Mouse (Mus musculus): ENCODE measurements around the gene Olfr893. TPM values are rescaled to one million over a fixed set of nuclear protein-coding genes. Genes with fewer than 3 reads are reported as not detected.

Gene Olfr893
- not detected in 2 replicates for polyA plus RNA-seq (2012; rRNA removed; ENCODE audit: low replicate concordance)

GRCm38 (mm10) chr9:38208065-38208464 lies at the start of gene Olfr893:
Gene Olfr893, plus strand, starts transcription at chr9:38208365.

GRCm38 (mm10) chr9:38180721-38181120 lies 27.4 kb upstream of the Olfr893 start, which contains the start of gene Olfr891:
Gene Olfr891, minus strand, starts transcription at chr9:38180821.

GRCm38 (mm10) chr9:38217755-38218154 lies 9.6 kb downstream of the Olfr893 start, which contains the start of gene Olfr894:
Gene Olfr894, plus strand, starts transcription at chr9:38218055.

GRCm38 (mm10) chr9:38252474-38252873 lies 44.3 kb downstream of the Olfr893 start, which contains the start of gene Olfr143:
Gene Olfr143, plus strand, starts transcription at chr9:38252774.

Other genes with a start within 250 kb of the Olfr893 start
- gene Olfr881, start 216.5 kb upstream of the Olfr893 start, polyA plus RNA-seq (2012; rRNA removed; ENCODE audit: low replicate concordance) = not detected in 2 replicates
- not detected in 2 replicates for gene Olfr883, start 182.6 kb upstream of the Olfr893 start, polyA plus RNA-seq (2012; rRNA removed; ENCODE audit: low replicate concordance)
- gene Olfr884, start 161.8 kb upstream of the Olfr893 start, polyA plus RNA-seq (2012; rRNA removed; ENCODE audit: low replicate concordance) = not detected in 2 replicates
- not detected in 2 replicates for gene Olfr885, start 147.0 kb upstream of the Olfr893 start, polyA plus RNA-seq (2012; rRNA removed; ENCODE audit: low replicate concordance)
- not detected in 2 replicates for gene Olfr887, start 124.3 kb upstream of the Olfr893 start, polyA plus RNA-seq (2012; rRNA removed; ENCODE audit: low replicate concordance)
- gene Olfr888, start 100.2 kb upstream of the Olfr893 start, polyA plus RNA-seq (2012; rRNA removed; ENCODE audit: low replicate concordance) = not detected in 2 replicates
- not detected in 2 replicates for gene Olfr889, start 93.2 kb upstream of the Olfr893 start, polyA plus RNA-seq (2012; rRNA removed; ENCODE audit: low replicate concordance)
- not detected in 2 replicates for gene Olfr890, start 65.8 kb upstream of the Olfr893 start, polyA plus RNA-seq (2012; rRNA removed; ENCODE audit: low replicate concordance)
- gene Olfr891, start 27.5 kb upstream of the Olfr893 start, polyA plus RNA-seq (2012; rRNA removed; ENCODE audit: low replicate concordance) = not detected in 2 replicates
- gene Olfr894, start 9.7 kb downstream of the Olfr893 start, polyA plus RNA-seq (2012; rRNA removed; ENCODE audit: low replicate concordance) = not detected in 2 replicates
- not detected in 2 replicates for gene Olfr143, start 44.4 kb downstream of the Olfr893 start, polyA plus RNA-seq (2012; rRNA removed; ENCODE audit: low replicate concordance)
- not detected in 2 replicates for gene Olfr895, start 59.5 kb downstream of the Olfr893 start, polyA plus RNA-seq (2012; rRNA removed; ENCODE audit: low replicate concordance)
- gene Olfr896-ps1, start 82.7 kb downstream of the Olfr893 start, polyA plus RNA-seq (2012; rRNA removed; ENCODE audit: low replicate concordance) = not detected in 2 replicates
- not detected in 2 replicates for gene Olfr25, start 120.7 kb downstream of the Olfr893 start, polyA plus RNA-seq (2012; rRNA removed; ENCODE audit: low replicate concordance)
- not detected in 2 replicates for gene Olfr898, start 140.0 kb downstream of the Olfr893 start, polyA plus RNA-seq (2012; rRNA removed; ENCODE audit: low replicate concordance)
- not detected in 2 replicates for gene Olfr250, start 158.5 kb downstream of the Olfr893 start, polyA plus RNA-seq (2012; rRNA removed; ENCODE audit: low replicate concordance)
- gene Olfr251, start 168.7 kb downstream of the Olfr893 start, polyA plus RNA-seq (2012; rRNA removed; ENCODE audit: low replicate concordance) = not detected in 2 replicates
- gene Olfr147, start 193.3 kb downstream of the Olfr893 start, polyA plus RNA-seq (2012; rRNA removed; ENCODE audit: low replicate concordance) = not detected in 2 replicates
- gene Olfr901, start 221.1 kb downstream of the Olfr893 start, polyA plus RNA-seq (2012; rRNA removed; ENCODE audit: low replicate concordance) = not detected in 2 replicates
- gene Olfr902, start 239.3 kb downstream of the Olfr893 start, polyA plus RNA-seq (2012; rRNA removed; ENCODE audit: low replicate concordance) = not detected in 2 replicates

All from duodenum, adult 2 months (tissue).